Mouse (Mus musculus) erythroblast, adult 5-6 weeks (primary cell): ENCODE measurements around the gene Nop10. TPM values are rescaled to one million over a fixed set of nuclear protein-coding genes. Genes with fewer than 3 reads are reported as not detected.
"Not testable (repeated sequence)": the region's sequence is repeated elsewhere in the genome, so short reads cannot be mapped to it uniquely, and the experiment has no call there.

Experiments used
- ATAC-seq: replicated peaks from 2 replicates; pipeline ENCODE4 v1.8.0; 2016; ENCODE audit warnings: moderate number of reproducible peaks, mild to moderate bottlenecking, moderate TSS enrichment, inconsistent platforms; ENCODE audit not compliant: poor library complexity, low FRiP score, severe bottlenecking
- total RNA-seq, 2 experiments: library from RNA; stranded (forward) in 1 of 2; stranded (reverse) in 1 of 2; fragments of 150-400 nt in 1 of 2; fragments of 200-764, 138-1000 nt in 1 of 2; gene quantifications; 2 replicates each; pipeline versions ENCODE4 v1.2.3 to v1.2.4; 2015 to 2017; ENCODE audit warnings: low replicate concordance in 2 of 2

Nop10 gene
- total RNA-seq, 2 experiments from 2014 or later = 25.4 to 33.6 TPM

- ATAC-seq = no peak
Observed at GRCm38 (mm10) chr2:112262779-112263295, 1.1 kb downstream of the Nop10 start.

DNA sequence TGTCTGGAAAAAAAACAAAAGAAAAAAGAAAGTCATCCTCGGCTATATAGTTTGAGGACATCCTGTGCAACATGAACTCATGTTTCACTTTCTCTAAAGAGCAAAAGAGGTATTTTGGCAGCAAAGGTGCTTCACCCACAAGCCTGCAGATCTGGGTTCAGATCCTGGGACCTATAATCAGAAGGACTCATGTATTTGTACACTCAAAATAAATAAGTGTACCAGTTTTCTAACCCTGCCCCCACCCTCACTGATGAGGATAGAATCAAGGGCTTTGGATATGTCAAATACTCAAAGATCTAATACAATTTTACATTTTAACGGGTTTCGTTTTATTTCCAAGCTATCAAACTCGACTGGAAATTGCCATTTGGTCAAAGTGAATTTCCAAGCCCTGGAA, 2.6 kb downstream of the Nop10 start:
- no peak for ATAC-seq

DNA sequence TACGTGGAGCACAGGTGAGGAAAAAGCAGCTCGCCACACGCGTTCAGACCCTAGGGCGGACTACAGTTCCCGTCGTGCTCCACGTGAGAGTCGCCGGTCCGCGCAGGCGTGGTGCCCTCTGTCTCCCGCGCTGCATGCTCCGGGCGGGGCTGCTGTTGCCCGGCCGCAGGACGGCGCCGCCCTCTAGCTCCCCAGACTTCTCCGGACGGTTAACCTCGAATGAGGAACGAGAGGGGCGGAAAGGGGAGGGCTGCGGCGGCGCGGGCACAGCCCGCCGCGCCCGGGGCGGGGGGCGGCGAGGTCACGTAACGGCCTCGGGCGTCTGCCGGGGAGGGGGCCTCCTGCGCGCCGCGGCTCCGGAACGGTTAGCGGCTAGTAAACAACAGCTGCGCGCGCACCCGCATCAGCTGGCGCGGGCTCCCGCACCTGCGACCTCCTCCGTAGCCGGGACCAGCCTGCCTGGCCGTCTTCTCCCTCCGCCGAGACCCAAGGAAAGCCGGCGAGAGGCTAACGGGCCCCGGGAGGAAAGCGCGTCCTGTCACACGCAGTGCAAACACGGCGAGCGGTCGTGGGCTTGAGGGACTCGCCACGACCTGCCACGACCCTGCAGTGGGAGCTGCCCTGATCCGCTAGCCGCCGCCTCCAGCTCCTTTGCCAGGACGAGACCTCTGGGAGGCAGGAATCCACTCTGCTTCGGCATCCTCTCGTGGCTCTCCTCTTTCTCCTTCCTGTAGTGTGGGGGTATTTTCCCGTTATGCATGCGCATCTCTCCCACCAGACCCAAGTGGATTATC, 3.9 kb downstream of the Nop10 start, which contains the start of gene Slc12a6:
Gene Slc12a6 (plus strand): TSS at position 378 of the 794 bp plus-strand sequence.
- ATAC-seq = peak; percentile 84

DNA sequence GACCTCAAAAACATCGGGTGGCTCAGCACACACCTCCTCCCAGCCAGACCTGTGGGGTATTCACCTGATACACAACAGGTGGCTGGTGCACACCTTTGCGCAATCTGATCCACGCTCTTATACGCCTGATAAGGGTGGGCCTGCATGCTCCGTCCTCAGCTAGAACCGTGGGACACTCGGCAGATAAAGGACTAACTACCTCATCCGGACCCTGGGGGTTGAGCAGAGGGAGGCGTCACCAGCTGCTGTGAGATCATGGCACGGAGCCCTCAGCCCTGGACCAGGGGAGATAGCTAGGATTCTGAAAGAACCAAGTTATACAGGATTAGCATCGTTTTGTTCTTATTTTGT, 4.5 kb downstream of the Nop10 start, which contains the start of gene Gm21985:
Gene Gm21985 (plus strand): TSS at position 73 of the 351 bp plus-strand sequence.
- ATAC-seq = peak; percentile 67

DNA sequence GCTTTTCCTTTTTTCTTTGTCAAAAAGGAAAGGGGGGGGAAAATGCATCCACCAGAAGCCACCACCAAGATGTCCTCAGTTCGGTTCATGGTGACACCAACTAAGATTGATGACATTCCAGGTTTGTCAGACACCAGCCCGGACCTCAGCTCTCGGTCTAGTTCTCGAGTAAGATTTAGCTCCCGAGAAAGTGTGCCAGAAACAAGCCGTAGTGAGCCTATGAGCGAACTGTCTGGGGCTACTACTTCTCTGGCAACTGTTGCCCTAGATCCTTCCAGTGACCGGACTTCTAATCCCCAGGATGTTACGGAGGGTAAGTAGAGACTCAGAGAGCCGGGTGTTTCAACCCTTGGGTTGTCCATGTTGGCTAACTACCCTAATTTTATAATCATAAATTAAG, 5.1 kb downstream of the Nop10 start:
- ATAC-seq = peak; percentile 5; the same call in 1 of the 2 replicates

DNA sequence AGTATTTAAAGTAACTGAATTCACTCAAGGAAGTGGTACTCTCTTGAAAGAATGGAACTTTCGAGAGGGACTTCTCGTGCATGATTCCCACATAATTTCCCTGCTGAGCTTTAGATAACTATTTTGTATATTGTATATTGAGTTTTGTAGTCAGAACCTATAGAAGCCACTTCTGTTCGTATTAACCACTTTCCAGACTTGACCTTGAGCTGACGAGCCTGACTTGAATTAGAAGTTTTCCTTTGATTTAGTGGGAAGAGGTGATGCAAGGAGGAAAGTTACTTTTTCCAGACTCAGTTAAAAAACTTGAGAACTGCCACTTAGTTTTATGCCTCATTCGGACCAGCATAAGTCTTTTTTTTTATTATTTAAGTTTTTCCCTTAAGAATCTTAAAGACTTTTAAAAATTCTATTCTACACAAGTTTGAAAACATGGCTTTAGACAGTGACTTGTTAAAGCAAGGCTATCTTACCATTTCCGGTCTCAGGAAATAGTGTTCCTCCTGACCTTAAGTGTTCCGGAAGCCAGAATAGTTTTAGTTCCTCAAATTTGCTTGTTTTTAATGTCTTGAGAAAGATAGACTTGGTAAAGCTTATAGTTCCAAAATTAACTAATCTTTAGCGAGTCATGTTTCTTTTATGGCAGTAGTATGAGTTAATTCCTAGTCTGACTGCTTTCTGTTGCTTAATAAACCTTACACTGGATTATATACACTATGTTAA, 6.0 kb downstream of the Nop10 start:
- ATAC-seq = no peak

DNA sequence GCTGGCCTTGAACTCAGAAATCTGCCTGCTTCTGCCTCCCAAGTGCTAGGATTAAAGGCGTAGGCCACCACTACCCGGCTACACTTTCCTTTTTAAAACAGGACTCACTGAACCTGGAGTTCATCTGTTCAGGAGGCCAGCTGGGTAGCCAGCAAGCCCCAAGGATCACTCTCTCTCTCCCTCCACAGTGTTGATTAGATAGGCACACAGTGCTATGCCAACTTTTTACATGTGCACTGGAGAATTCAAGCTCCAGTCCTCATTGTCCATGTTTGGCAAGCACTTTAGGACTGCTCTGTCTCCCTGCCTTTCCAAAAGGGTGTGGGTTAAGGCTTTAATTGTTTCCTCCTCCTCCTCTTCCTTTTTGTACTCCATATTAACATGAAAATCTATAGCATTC, 8.3 kb downstream of the Nop10 start:
- no peak for ATAC-seq

GRCm38 (mm10) chr2:112272909-112273308, 11.2 kb downstream of the Nop10 start:
- no peak for ATAC-seq

- no peak for ATAC-seq
Observed at GRCm38 (mm10) chr2:112273474-112273873, 11.7 kb downstream of the Nop10 start.

DNA sequence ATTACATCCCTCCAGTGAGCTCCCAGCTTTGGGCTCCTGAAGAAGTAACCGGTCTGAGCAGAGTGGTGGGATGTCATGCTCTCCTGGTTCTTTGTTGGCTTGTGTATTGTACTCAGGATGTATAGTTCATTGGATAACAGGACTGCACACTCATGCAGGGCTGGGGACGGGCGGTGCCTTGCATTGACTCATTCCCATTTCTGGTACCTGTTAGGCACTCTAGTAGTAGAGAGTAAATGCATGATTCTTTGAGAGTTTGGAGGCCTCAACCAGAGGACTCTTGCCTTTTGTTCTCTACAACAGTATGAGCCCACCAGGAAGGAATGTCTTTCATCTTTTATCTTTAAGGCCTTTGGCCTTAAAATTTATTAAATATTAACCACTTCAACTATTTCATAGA, 15.1 kb downstream of the Nop10 start:
- no peak for ATAC-seq

DNA sequence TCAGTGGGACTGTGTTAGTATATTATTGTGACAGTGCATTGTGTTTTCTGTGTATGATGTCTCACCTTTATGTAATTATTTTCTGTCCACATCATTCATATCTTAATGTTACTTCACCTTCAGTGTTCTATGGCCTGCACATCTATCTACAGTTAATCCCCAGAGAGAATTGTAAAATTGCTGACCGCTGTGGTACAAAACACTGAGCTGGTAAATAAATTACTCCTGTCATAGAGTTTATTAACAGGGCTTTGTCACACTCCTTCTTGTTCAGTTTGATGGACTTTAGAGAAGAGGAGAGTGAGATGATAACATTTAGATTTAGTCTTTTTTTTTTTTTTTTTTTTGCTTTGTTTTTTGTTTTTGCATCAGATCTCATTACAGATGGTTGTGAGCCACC, 21.1 kb downstream of the Nop10 start:
- no peak for ATAC-seq

DNA sequence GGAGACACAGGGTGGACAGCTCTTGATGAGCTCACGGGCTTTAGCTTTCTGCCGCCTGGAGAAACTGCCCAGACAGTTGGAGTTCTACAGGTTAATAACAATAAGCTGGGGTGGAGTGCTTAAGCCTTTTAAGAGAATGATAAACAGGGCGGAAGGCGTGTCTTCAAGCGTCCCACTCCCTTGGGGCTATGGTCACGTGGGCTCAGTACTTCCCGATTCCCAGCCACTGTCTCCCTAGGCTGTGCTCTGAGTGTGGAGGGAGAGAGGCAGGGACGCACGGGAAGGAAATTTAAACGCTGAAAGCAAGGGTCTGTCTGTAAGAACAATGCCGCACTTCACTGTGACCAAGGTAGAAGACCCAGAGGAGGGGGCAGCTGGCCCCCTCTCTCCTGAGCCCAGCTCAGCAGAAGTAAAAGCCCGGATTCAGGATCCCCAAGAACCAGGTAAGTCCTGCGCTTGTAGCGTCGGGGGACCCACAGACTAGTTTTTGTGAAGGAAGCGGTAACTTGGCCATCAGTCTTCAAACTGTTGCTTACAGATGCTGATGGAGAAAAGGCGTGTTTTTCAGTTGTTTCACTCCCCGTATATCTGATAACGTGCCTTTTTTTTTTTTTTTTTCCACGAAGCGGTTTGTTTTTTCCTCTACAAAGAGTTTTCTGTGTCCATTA, 22.8 kb downstream of the Nop10 start:
- peak; percentile 83 for ATAC-seq

DNA sequence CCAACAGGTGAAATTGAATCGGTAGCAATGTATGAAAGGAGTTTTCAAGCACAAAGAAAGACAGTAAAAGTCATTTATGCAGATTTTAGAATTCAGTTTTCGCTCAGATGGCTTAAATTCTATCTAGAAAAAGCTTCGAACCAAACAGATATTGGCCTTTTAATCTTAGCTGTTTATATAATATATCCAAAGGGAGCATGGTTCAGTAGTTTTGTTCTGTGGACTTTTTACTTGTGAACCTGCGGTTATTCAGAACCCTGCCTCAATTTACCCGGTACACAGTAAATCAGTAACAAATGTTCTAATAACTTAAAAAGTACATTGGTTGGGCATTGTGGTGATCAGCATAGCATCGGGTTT, 23.3 kb downstream of the Nop10 start:
- ATAC-seq = no peak

DNA sequence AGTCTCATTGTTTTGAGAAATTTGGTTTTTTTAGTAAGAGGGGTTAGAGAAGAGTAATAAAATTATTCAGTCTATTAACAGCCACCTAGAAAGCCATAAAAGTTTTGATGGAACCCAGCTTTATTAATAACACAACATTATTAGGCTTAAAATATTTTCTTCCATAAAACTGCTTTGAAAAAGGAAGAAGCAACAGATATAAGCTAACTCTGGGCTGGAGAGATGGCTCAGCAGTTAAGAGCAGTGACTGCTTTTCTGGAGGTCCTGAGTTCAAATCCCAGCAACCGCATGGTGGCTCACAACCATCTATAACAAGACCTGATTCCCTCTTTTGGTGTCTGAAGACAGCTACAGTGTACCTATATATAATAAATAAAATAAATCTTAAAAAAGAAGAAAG, 24.3 kb downstream of the Nop10 start:
- not testable (repeated sequence) for ATAC-seq

DNA sequence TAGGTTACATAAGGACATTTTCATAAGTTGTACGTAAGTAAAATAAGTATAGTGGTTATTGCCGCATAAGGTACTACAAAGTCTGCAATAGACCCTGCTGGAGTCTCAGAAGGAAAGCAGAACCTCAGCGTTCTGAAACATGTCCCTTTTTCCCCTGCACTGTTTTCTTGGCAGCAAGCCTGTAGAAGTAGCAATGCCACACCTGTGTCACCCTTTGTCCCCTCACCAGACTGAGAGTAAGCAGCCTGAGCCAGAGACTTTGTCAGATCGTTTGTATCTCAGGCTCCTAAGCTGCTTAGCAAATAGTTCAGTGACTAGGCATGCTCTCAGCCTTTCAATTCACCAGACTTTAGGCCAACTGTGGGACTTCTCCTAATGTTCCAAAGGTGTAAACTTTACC, 25.3 kb downstream of the Nop10 start:
- no peak for ATAC-seq

- ATAC-seq = no peak
Observed at GRCm38 (mm10) chr2:112289507-112289906, 27.8 kb downstream of the Nop10 start.

GRCm38 (mm10) chr2:112292823-112293222, 31.1 kb downstream of the Nop10 start:
- ATAC-seq = no peak

- ATAC-seq = no peak
Observed at GRCm38 (mm10) chr2:112296211-112296610, 34.5 kb downstream of the Nop10 start.

DNA sequence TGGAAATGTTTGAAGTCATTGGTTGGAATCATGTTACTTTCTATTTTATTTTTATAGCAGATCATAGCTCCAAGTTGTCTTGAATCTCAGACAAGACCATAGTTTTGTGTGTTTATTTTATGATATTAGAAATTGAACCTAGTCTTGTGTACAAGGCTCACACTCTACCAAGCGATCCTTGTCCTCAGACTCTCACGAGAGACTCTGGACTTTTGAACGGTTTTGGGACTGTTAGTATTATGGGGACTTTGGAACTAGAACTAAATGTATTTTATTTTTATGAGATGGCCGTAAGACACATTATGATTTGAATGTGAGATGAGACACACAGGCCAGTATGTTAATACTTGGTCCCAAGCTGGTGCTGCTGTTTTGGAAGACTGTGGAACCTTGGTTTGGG, 36.5 kb downstream of the Nop10 start:
- ATAC-seq = no peak

DNA sequence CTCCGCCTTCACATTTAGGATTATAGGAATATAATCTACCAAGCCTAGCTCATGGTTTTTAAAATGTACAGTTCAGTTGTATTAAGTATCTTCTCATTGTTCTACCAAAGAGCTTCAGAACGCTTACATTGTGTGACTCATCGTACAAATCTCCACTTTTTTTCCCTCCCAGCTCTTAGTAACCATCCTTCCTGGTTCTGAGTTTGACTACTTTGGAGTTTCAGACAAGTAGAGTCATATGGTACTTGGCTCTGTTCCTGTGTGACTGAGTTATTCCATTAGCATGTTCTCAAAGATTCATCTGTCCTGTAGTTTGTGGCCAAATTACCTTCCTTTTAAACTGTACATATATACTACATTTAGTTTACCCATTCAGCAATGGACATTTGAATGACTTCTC, 46.9 kb downstream of the Nop10 start:
- ATAC-seq = no peak
